Mouse (Mus musculus): ENCODE data around the gene Tmem102.

GRCm38 (mm10) chr11:69849884-69850283 is 44.5 kb upstream of the Tmem102 start:
- no peak for TF ChIP-seq CTCF (conservative IDR thresholded peaks at IDR 0.05; ENCODE audit: low read length)
- TF ChIP-seq POU5F1 (IDR thresholded peaks at IDR 0.05; ENCODE audit: borderline replicate concordance, low read length) = no peak
- no peak for TF ChIP-seq NANOG (IDR thresholded peaks at IDR 0.05; ENCODE audit: borderline replicate concordance, low read length)
